Mouse (Mus musculus): ENCODE results near the gene Vmn1r218.
"Not testable (repeated sequence)": the region's sequence is repeated elsewhere in the genome, so short reads cannot be mapped to it uniquely, and the experiment has no call there.

The Vmn1r218 gene

GRCm38 (mm10) chr13:23133099-23133498, at the start of gene Vmn1r218:
Gene Vmn1r218, plus strand, starts transcription at chr13:23133155.
- DNase-seq (ENCODE audit: low read depth, low spot score) = no peak

GRCm38 (mm10) chr13:23094386-23094785, 38.6 kb upstream of the Vmn1r218 start:
- DNase-seq (ENCODE audit: low read depth, low spot score) = no peak

GRCm38 (mm10) chr13:23118126-23118525, 14.8 kb upstream of the Vmn1r218 start, which contains the start of gene Vmn1r217:
Gene Vmn1r217, minus strand, starts transcription at chr13:23118226.
- DNase-seq (ENCODE audit: low read depth, low spot score) = not testable (repeated sequence)

GRCm38 (mm10) chr13:23120611-23121010, 12.3 kb upstream of the Vmn1r218 start:
- DNase-seq (ENCODE audit: low read depth, low spot score) = no peak

- DNase-seq (ENCODE audit: low read depth, low spot score) = no peak
Observed at GRCm38 (mm10) chr13:23133501-23133900, 546 bp downstream of the Vmn1r218 start.

GRCm38 (mm10) chr13:23138880-23139279, 5.9 kb downstream of the Vmn1r218 start:
- DNase-seq (ENCODE audit: low read depth, low spot score) = no peak

- no peak for DNase-seq (ENCODE audit: low read depth, low spot score)
Observed at GRCm38 (mm10) chr13:23157848-23158247, 24.9 kb downstream of the Vmn1r218 start.

- no peak for DNase-seq (ENCODE audit: low read depth, low spot score)
Observed at GRCm38 (mm10) chr13:23159012-23159411, 26.1 kb downstream of the Vmn1r218 start, which contains the start of gene Vmn1r219. Gene Vmn1r219, plus strand, starts transcription at chr13:23159312.

GRCm38 (mm10) chr13:23166471-23166870, 33.5 kb downstream of the Vmn1r218 start:
- not testable (repeated sequence) for DNase-seq (ENCODE audit: low read depth, low spot score)

- DNase-seq (ENCODE audit: low read depth, low spot score) = no peak
Observed at GRCm38 (mm10) chr13:23187875-23188274, 54.9 kb downstream of the Vmn1r218 start, which contains the start of gene Vmn1r220. Gene Vmn1r220, minus strand, starts transcription at chr13:23187975.

Data from retina, adult 2 months (tissue).